Mouse (Mus musculus) liver, embryonic 11.5 days (tissue): ENCODE measurements around the gene Olfr485. TPM values are rescaled to one million over a fixed set of nuclear protein-coding genes. Genes with fewer than 3 reads are reported as not detected.
"Not testable (repeated sequence)": the region's sequence is repeated elsewhere in the genome, so short reads cannot be mapped to it uniquely, and the experiment has no call there.

Experiments used
- ATAC-seq: fragments of 200-750 bp; cut with Nextera tagmentation; replicated peaks from 2 replicates; pipeline ENCODE4 v1.8.0; 2017; ENCODE audit warnings: moderate number of reproducible peaks, mild to moderate bottlenecking, moderate TSS enrichment, moderate library complexity; ENCODE audit not compliant: low FRiP score
- DNase-seq: peaks from one replicate; pipeline ENCODE4 v3.0.0-alpha.2; 2017; ENCODE audit warnings: low spot score
- H3K27ac ChIP-seq: fragments of 300-500 bp; sonication (generic); 2 replicates; pipeline ENCODE4 v1.5.1; 2014; ENCODE audit warnings: mild to moderate bottlenecking, low read depth, low read length, control low read depth
- H3K27me3 ChIP-seq: fragments of 300-500 bp; sonication (generic); replicated peaks from 2 replicates; pipeline ENCODE4 v1.6.1; 2014; ENCODE audit warnings: low read length, mixed read lengths; ENCODE audit not compliant: control insufficient read depth, insufficient read depth
- H3K36me3 ChIP-seq: fragments of 300-500 bp; sonication (generic); 2 replicates; pipeline ENCODE4 v1.6.1; 2014; ENCODE audit warnings: mild to moderate bottlenecking, low read length, moderate library complexity, mixed read lengths; ENCODE audit not compliant: control insufficient read depth, insufficient read depth
- H3K4me1 ChIP-seq: fragments of 300-500 bp; sonication (generic); replicated peaks from 2 replicates; pipeline ENCODE4 v1.6.1; 2014; ENCODE audit warnings: low read length, mixed read lengths; ENCODE audit not compliant: control insufficient read depth, insufficient read depth
- H3K4me2 ChIP-seq: fragments of 300-500 bp; sonication (generic); 2 replicates; pipeline ENCODE4 v1.6.1; 2014; ENCODE audit warnings: mild to moderate bottlenecking, control low read depth, moderate library complexity
- H3K4me3 ChIP-seq: fragments of 300-500 bp; sonication (generic); 2 replicates; pipeline ENCODE4 v1.5.1; 2014; ENCODE audit warnings: low read depth, low read length, control low read depth
- H3K9ac ChIP-seq: fragments of 300-500 bp; sonication (generic); 2 replicates; pipeline ENCODE4 v1.6.1; 2014; ENCODE audit warnings: low read depth, low read length, control low read depth
- H3K9me3 ChIP-seq: fragments of 300-500 bp; sonication (generic); 2 replicates; pipeline ENCODE4 v1.6.1; 2016; ENCODE audit warnings: low read length, inconsistent platforms, mixed read lengths; ENCODE audit not compliant: control insufficient read depth
- WGBS: fragments of 180-500 bp; shearing (Covaris S2); extraction: QIAGEN DNeasy Blood & Tissue Kit; methylation state at CpG from one replicate; pipeline ENCODE4 v1.1.7; 2014; 5-methylcytosine and 5-hydroxymethylcytosine counted together
- polyA plus RNA-seq: library from polyadenylated mRNA; unstranded; fragments of >200 nt; fragmentation: Nextera tagmentation; extraction: Ambion mirVana; gene quantifications from 2 replicates; pipeline ENCODE4 v1.2.1, GENCODE M21; 2014

Olfr485 gene
- not detected in 2 replicates for polyA plus RNA-seq

- H3K27ac ChIP-seq = no peak within 1 kb of the TSS
- H3K9ac ChIP-seq = no peak within 1 kb of the TSS
- no peak for ATAC-seq
- H3K9me3 ChIP-seq = no peaks in the 10 kb centered on the region
- no peaks in the 10 kb centered on the region for H3K36me3 ChIP-seq
- H3K27me3 ChIP-seq = no peaks in the 10 kb centered on the region
- no peak within 1 kb of the TSS for H3K4me2 ChIP-seq
- H3K4me1 ChIP-seq = no peaks in the 10 kb centered on the region
- no peak for DNase-seq
- no peak within 1 kb of the TSS for H3K4me3 ChIP-seq
Measured at GRCm38 (mm10) chr7:108159771-108160170, at the start of gene Olfr485. Olfr485 (minus strand) TSS chr7:108159871.

- H3K27ac ChIP-seq = no peak overlapping the region
- H3K9ac ChIP-seq = no peak overlapping the region
- WGBS = 64% methylated on average over 6 of the region's 6 CpGs
- no peaks in the 10 kb centered on the region for H3K36me3 ChIP-seq
- DNase-seq (no peak), ATAC-seq (no peak)
- no peaks in the 10 kb centered on the region for H3K9me3 ChIP-seq
- H3K4me3 ChIP-seq = no peak overlapping the region
- H3K4me2 ChIP-seq = no peak overlapping the region
- H3K27me3 ChIP-seq = no peaks in the 10 kb centered on the region
- no peaks in the 10 kb centered on the region for H3K4me1 ChIP-seq
Measured at GRCm38 (mm10) chr7:108196938-108197337, 37.3 kb upstream of the Olfr485 start.

- H3K4me2 ChIP-seq, H3K4me1 ChIP-seq, DNase-seq, H3K9me3 ChIP-seq, ATAC-seq, H3K36me3 ChIP-seq, H3K9ac ChIP-seq, H3K27me3 ChIP-seq, H3K27ac ChIP-seq, H3K4me3 ChIP-seq: not testable (repeated sequence)
- WGBS = 53% methylated on average over 3 of the region's 3 CpGs
Measured at GRCm38 (mm10) chr7:108196337-108196736, 36.7 kb upstream of the Olfr485 start.

- not testable (repeated sequence) for DNase-seq, ATAC-seq, H3K36me3 ChIP-seq, H3K4me2 ChIP-seq, H3K27ac ChIP-seq, H3K4me1 ChIP-seq, H3K4me3 ChIP-seq, H3K27me3 ChIP-seq, H3K9me3 ChIP-seq, H3K9ac ChIP-seq
- WGBS = 60% methylated on average over 1 of the region's 1 CpGs
Measured at GRCm38 (mm10) chr7:108192714-108193113, 33.0 kb upstream of the Olfr485 start.

GRCm38 (mm10) chr7:108191196-108191595 is 31.5 kb upstream of the Olfr485 start:
- DNase-seq, H3K4me3 ChIP-seq, ATAC-seq, H3K4me2 ChIP-seq, H3K27ac ChIP-seq, H3K9me3 ChIP-seq, H3K27me3 ChIP-seq, H3K4me1 ChIP-seq, H3K36me3 ChIP-seq, H3K9ac ChIP-seq: not testable (repeated sequence)
- WGBS = 85% methylated on average over 2 of the region's 2 CpGs

- H3K9me3 ChIP-seq, H3K4me2 ChIP-seq, H3K4me1 ChIP-seq, DNase-seq, ATAC-seq, H3K36me3 ChIP-seq, H3K27ac ChIP-seq, H3K4me3 ChIP-seq, H3K9ac ChIP-seq, H3K27me3 ChIP-seq: not testable (repeated sequence)
- WGBS = 84% methylated on average over 2 of the region's 2 CpGs
Measured at GRCm38 (mm10) chr7:108185237-108185636, 25.6 kb upstream of the Olfr485 start.

GRCm38 (mm10) chr7:108184401-108184800 is 24.7 kb upstream of the Olfr485 start:
- H3K36me3 ChIP-seq, H3K4me3 ChIP-seq, H3K27ac ChIP-seq, H3K9me3 ChIP-seq, H3K27me3 ChIP-seq, ATAC-seq, H3K4me2 ChIP-seq, DNase-seq, H3K9ac ChIP-seq, H3K4me1 ChIP-seq: not testable (repeated sequence)
- WGBS = 73% methylated on average over 3 of the region's 3 CpGs

GRCm38 (mm10) chr7:108172642-108173041 is 13.0 kb upstream of the Olfr485 start, which contains the start of gene Olfr486:
Olfr486 (minus strand) TSS chr7:108172742.
- H3K4me3 ChIP-seq, H3K9ac ChIP-seq, H3K4me2 ChIP-seq, DNase-seq, H3K27ac ChIP-seq, H3K9me3 ChIP-seq, H3K36me3 ChIP-seq, ATAC-seq, H3K4me1 ChIP-seq, H3K27me3 ChIP-seq: not testable (repeated sequence)
- WGBS = 80% methylated on average over 1 of the region's 1 CpGs

- H3K9me3 ChIP-seq = no peaks in the 10 kb centered on the region
- H3K4me2 ChIP-seq = no peak within 1 kb of the TSS
- H3K9ac ChIP-seq = no peak within 1 kb of the TSS
- no peaks in the 10 kb centered on the region for H3K36me3 ChIP-seq
- no peak for ATAC-seq
- no peaks in the 10 kb centered on the region for H3K4me1 ChIP-seq
- no peak within 1 kb of the TSS for H3K4me3 ChIP-seq
- no peaks in the 10 kb centered on the region for H3K27me3 ChIP-seq
- no peak for DNase-seq
- no peak within 1 kb of the TSS for H3K27ac ChIP-seq
Measured at GRCm38 (mm10) chr7:108127349-108127748, 32.3 kb downstream of the Olfr485 start, which contains the start of gene Olfr484. Olfr484 (minus strand) TSS chr7:108127449.
